Mouse (Mus musculus) ES-CJ7 (cell line): ENCODE data around the gene Olfr48.

ENCODE experiments used
- DNase-seq: peaks from one replicate; pipeline ENCODE4 v3.0.0; 2011; ENCODE audit warnings: low read depth, low spot score

The Olfr48 gene

DNA sequence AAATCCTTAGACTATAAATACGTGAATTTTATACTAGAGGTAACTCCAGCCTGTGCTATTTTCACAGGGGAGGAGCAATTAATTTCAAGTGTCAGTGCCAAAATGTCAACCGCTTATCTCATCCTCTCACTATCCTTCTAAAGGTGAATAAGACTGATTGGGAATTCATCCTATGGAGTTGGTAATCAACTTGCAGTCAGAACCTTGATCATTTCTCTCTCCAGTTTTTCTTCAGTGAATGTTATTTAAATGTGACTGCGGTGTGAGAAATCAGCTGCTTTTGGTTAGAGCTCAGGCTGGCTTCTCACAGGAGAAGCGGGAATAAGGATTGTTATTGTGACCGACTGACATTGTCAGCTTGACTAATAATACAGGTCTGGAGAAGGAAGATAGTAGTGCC lies at the start of gene Olfr48:
TSS of gene Olfr48 (minus strand) at position 101 of the 400 bp plus-strand sequence.
- no peak for DNase-seq

DNA sequence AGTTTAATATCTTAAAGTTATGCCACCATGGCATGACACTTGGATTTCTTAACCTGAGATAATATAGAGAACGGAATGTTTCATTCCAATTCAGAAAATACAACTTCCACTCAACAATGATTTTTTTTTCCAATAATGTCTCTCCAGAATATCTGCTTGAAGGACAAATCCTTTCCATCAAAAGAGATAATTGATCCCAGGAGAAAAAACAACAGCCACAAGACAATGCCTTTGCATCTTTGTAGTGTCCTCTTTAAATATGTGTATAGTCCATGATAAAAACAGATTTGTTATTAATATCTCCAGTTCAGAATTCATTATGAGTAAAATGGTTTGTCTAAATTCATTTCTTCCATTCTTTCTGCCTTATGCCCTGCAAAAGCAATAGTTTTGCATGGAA lies 30.1 kb upstream of the Olfr48 start, which contains the start of gene Olfr1257:
TSS of gene Olfr1257 (plus strand) at position 301 of the 400 bp plus-strand sequence.
- no peak for DNase-seq

DNA sequence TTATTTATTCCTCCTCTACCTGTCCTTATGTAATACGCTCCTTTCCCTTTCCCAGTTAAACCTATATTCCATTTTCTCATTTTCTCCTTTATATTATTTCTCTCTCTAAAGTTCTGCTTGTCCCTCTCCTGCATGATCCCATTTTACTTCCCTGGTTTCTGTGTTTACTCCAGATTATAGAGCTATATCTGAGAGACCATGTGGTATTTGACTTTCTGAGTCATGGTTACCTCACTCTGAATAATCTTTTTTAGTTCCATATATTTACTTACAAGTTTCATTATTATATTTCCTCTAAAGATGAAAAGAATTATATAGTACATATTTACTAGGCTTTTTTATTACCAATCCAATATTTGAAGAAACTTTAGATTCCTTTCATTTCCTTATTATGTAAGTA lies 1.2 kb upstream of the Olfr48 start:
- no peak for DNase-seq

DNA sequence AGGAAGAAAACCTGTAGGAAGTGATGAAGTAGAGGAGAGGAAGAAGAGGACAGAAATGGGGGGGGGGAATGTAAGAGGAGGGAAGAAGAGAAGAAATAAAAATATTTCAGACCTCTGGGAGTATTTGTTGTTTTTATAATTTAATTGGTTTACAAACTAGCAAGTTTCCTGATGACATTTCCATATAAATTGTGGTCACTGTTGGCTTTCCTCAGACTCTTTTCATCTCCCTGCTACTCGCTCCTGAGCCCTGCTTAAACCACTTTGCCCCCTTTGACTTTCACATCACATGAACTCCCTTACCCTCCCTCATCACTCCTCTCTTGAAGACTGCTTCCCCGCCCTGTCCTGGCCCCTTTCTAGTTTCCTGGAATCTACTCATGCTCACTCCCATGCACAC lies 6.5 kb downstream of the Olfr48 start, which contains the start of gene Olfr1256:
TSS of gene Olfr1256 (minus strand) at position 101 of the 400 bp plus-strand sequence.
- no peak for DNase-seq

DNA sequence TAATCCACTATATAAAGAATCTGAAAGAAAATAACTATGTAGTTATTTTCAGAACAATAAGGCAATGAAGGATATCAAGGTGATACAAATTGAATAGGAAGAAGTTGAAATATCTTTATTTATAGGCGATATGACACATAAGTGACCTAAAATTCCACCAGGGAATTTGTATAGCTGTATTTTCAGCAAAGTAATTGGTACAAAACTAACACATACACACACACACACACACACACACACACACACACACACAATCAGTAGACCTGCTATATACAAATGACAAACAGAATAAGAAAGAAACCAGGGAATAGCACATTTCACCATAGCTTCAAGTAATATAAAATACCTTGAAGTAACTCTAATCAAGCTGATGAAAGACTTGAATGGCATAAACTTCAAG lies 27.8 kb downstream of the Olfr48 start:
- no peak for DNase-seq

DNA sequence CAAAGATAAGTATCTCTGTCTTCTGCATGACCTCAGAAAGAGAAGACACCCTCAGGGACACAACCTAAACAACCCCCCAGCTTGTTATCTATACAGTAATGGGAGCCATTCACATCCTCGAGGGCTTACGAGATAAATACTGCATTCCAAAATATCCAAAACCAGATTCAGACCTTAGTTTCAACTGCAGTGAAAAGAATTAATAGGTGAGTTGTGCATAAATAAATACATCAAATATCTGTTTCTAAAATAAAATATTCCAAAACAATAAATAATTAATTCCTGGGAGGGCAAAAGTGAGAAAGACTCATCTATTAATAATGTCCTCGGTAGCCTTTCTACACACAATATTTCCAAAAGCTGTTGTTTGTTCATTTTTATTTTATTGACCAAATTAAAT lies 36.3 kb downstream of the Olfr48 start, which contains the start of gene Olfr1255:
TSS of gene Olfr1255 (plus strand) at position 301 of the 400 bp plus-strand sequence.
- DNase-seq: no peak

DNA sequence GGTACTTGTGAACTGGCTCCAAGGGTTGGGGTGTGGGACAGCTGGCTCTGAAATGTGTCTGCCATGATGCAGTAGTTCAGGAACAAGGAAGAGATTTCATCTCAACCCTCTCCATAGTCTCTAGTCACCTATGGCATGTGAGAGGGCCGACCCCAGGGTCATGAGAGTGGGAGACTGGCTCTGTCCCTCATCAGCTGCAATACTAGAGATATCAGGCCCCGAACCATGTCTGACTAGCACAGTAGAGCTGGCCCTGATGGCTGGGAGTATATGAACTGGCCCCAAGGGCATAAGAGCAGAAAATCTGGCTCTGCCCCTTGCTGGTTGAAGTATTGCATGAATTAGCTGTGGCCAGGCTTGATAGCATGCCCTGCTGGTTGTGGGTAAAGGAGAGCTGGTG lies 37.3 kb downstream of the Olfr48 start:
- DNase-seq: no peak

DNA sequence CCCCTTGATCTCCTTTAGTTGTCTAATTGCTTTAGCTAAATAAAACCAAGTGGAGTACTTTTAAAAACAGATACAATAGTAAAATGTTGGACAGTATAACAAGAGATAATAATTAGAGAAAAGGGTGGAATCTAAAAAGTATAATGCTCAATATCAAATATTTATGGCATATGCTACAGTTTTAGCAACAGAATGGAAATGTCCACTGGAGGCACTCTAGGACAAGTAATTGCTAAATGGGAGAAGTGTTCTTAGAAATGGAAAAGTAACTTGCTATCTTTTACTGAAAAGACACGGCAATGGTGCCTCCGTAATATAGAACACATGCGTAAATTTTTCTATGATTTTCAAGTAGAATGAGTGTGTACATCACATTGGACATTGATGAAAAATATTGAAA lies 48.4 kb downstream of the Olfr48 start:
- no peak for DNase-seq

DNA sequence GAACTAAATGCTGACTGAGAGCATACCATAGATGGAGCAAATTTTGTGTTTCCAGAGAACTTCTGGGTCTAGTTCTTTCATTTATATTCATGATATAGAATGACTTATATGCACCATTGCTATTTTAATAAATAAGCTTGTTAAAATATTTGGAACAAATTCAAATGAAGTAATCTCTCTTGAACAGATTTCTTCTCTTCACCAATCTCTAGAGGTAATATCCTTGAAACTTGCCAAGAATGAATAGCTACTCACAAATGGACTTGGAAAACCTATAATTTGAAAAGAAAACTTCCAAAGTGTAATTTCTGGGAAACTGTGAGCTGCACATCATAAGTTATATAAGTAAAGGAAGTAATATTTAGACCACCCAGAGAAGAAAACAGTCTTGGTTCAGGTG lies 54.5 kb downstream of the Olfr48 start, which contains the start of gene Olfr1254:
TSS of gene Olfr1254 (minus strand) at position 101 of the 400 bp plus-strand sequence.
- DNase-seq: no peak
